Mouse (Mus musculus): ENCODE data around the gene Rmi2. TPM values are rescaled to one million over a fixed set of nuclear protein-coding genes. Genes with fewer than 3 reads are reported as not detected.

Rmi2 gene
- 0.62 TPM for polyA plus RNA-seq (2014; fragmentation: Illumina TruSeq; extraction: RNeasy Lipid Tissue Mini Kit (QIAGEN cat#74804); ENCODE audit: low read depth, low replicate concordance)

DNA sequence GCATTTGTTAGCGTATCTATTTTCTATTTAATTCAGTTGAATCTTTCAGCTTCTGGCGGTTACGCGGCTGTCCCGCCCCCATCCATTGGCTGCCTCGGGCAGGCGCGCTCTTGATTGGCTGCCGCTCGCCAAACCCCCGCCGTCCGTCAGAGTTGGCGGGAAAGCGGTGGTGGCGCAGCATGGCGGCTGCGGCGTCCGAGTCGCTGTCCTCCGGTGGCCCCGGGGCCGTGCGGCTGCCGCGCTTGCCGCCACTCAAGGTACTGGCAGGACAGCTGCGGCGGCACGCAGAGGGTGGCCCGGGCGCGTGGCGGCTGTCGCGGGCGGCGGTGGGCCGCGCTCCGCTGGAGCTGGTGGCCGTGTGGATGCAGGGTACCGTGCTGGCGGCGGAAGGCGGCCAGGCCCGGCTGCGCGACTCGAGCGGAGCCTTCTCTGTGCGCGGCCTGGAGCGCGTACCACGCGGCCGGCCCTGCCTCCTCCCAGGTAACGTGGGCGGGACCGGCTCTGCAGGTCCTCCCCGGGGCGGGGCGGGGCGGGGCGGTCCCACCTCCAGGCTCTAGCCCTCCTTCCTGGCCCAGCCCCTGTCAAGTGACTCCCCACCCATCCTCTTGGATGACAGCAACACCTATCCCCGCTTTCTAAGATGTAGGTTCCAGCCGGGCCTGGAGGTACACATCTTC, at the start of gene Rmi2:
Gene Rmi2, plus strand, starts transcription at position 149 of the 677 bp plus-strand sequence.

DNA sequence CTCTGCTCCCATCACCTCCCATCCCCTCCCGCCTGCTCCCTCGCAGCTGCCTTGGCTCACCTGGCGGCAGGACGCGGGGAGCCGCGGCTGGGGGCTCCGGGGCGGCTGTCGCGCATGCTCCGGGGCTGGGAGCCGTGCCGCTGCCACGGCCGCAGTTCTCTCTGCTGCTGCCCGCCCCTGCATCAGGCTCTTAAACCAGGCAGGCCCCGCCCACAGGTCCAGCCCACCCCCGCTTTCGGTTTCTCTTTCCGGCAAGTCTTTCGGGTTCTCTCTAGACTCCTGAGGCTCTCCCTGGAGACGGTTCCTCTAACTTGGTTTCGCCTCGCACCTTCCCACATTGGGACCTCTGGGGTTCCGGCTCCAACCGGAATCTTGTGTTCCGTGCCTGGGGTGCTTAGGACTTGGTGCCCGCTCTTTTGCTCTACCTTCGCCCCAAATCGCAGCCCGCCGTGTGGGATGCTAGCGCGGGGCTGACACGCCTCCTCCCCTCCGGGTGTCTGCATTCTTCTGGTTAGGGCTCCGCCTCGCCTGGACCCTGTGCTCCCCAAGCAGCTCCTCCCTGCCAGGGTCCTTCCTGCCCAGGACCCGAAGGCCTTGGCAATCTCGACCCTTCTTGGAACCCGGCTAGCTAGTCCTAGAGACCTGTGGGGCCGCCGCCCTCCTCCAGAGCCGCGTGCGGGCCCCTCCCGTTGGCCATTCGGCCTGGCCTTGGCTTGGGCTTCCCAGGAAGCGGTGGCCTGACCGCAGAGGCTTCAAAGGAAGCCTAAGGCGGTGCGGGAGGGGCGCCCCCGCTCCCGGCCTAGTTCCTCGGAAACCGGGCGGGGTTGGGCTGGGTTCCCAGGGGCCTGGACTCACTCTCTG, 49.3 kb upstream of the Rmi2 start, which contains the start of gene Socs1:
Gene Socs1, minus strand, starts transcription at position 166 of the 861 bp plus-strand sequence.

DNA sequence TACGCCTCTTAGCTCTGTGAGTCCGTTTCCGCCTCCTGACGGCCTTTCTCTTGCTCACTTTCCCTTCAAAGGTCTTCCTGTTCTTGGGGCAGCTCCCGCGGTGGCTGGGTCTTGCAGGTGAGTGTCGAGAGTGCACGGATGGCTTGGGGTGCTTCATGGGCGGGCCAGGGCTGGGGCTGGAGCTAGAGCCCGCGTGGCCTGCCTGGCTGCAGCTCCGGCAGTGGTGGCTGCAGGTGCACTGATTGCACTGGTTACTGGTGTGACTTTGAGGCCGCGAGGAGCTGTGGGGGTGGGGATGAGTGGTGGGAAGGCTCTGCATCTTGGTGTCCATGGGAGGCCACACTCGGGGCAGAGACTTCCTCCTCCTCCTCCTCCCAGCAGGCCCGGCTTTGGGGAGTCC, 46.6 kb upstream of the Rmi2 start, which contains the start of gene Tnp2:
Gene Tnp2, minus strand, starts transcription at position 390 of the 400 bp plus-strand sequence.

DNA sequence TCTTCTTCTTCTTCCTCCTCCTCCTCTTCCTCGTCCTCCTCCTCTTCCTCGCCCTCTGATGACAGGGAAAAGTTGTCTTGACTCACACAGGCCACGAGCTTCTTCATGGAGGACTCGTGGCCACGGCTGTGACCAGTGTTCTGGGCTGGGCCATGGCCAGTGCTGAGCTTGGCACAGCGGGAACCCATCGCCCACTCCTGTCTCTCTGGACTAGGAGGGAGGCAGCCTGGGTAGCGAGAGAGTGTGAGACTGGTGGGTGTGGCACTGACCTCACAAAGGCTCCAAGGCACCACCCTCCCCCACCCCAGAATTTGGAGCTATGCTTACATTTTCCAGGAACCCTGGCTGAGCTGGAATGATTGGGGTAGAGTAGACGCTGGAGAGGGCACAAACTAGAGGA, 44.2 kb upstream of the Rmi2 start, which contains the start of gene Prm3:
Gene Prm3, minus strand, starts transcription at position 213 of the 400 bp plus-strand sequence.

DNA sequence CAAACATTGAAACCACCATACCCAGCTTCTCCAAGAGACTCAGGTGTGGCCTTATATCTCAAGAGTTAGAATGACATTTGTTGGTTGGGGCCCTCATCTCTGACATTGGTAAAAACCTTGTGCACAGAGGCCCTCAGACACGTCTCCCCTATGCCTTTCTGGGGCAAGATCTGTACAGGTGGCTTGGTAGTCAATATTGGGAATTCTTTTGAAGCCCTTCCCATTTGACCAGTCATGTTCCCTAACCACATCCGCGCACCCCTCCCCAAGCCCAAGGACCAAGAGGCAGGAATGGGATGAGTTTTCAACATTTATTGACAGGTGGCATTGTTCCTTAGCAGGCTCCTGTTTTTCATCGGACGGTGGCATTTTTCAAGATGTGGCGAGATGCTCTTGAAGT, 38.8 kb upstream of the Rmi2 start, which contains the start of gene Prm2:
Gene Prm2, minus strand, starts transcription at position 101 of the 400 bp plus-strand sequence.

DNA sequence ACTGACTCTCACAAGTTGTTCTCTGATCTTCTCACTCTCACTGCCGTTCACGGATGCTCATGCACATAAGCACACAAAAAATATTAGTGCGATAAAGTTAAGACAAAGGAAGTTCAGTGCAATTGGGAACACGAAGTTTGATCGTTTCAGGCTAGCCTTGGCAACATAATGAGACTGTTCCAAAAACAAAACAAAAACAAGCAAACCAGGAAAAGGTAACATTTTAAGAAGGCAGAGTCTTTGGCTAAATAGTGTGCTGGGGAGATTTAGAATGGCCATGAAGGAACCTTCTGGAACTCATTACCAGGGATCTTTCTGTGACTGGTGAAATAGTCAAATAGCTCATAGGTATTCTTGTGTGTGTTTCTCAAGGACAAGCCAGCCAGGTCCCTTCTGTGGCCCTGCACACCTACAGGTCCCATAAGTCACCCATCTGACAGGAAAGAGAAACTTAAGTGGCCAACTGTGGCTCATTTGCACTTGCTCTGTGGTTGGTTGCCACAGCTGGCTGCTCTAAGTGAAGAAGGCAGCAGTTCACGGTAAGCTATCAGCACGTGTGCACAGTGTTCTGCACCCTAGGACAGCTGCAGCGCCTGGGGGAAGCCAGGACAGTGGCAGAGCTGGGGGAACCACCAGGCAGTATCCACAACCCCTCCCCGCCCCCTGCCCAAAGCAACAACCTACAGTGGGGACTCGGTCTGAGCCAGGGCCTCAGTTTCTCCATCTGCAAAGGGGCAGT, 28.9 kb upstream of the Rmi2 start, which contains the start of gene Prm1:
Gene Prm1, minus strand, starts transcription at position 51 of the 739 bp plus-strand sequence.

DNA sequence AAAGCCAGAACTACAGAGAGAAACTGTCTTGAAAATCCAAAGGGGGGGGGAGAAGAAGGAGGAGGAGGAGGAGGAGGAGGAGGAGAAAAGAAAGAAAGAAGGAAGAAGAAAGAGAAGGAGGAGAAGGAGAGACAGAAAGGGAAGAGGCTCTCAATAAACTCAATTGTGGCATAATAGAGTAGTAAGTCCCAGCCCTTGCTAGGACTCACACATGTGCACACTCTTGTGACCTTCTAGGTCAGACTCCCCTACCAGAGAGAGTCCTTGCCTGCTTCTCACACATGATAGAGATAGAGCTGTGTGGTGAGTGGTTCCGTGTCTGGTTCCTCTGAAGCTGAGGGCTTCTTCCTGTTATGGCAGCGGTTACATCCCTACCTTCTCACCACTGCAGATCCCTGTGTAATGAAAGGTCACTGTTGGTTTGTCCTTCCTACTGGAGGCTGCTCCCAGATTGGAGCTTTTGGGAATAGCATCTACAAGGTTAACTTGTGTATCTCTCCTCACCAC, 21.9 kb upstream of the Rmi2 start, which contains the start of gene Gm11172:
Gene Gm11172, plus strand, starts transcription at position 51 of the 507 bp plus-strand sequence.

Other genes starting within 250 kb of the Rmi2 start
- 0.18 TPM for gene Socs1, start 49.5 kb upstream of the Rmi2 start, polyA plus RNA-seq (2014; fragmentation: Illumina TruSeq; extraction: RNeasy Lipid Tissue Mini Kit (QIAGEN cat#74804); ENCODE audit: low read depth, low replicate concordance)
- 597 TPM for gene Tnp2, start 46.4 kb upstream of the Rmi2 start, polyA plus RNA-seq (2014; fragmentation: Illumina TruSeq; extraction: RNeasy Lipid Tissue Mini Kit (QIAGEN cat#74804); ENCODE audit: low read depth, low replicate concordance)
- gene Prm3, start 44.1 kb upstream of the Rmi2 start, polyA plus RNA-seq (2014; fragmentation: Illumina TruSeq; extraction: RNeasy Lipid Tissue Mini Kit (QIAGEN cat#74804); ENCODE audit: low read depth, low replicate concordance): 16.8 TPM
- 58.7 TPM for gene Prm2, start 38.9 kb upstream of the Rmi2 start, polyA plus RNA-seq (2014; fragmentation: Illumina TruSeq; extraction: RNeasy Lipid Tissue Mini Kit (QIAGEN cat#74804); ENCODE audit: low read depth, low replicate concordance)
- 4,022 TPM for gene Prm1, start 29.2 kb upstream of the Rmi2 start, polyA plus RNA-seq (2014; fragmentation: Illumina TruSeq; extraction: RNeasy Lipid Tissue Mini Kit (QIAGEN cat#74804); ENCODE audit: low read depth, low replicate concordance)
- gene Gm11172, start 22.1 kb upstream of the Rmi2 start, polyA plus RNA-seq (2014; fragmentation: Illumina TruSeq; extraction: RNeasy Lipid Tissue Mini Kit (QIAGEN cat#74804); ENCODE audit: low read depth, low replicate concordance): not detected
- 5.4 TPM for gene Snn, start 225.9 kb downstream of the Rmi2 start, polyA plus RNA-seq (2014; fragmentation: Illumina TruSeq; extraction: RNeasy Lipid Tissue Mini Kit (QIAGEN cat#74804); ENCODE audit: low read depth, low replicate concordance)
- 11.7 TPM for gene Litaf, start 231.1 kb downstream of the Rmi2 start, polyA plus RNA-seq (2014; fragmentation: Illumina TruSeq; extraction: RNeasy Lipid Tissue Mini Kit (QIAGEN cat#74804); ENCODE audit: low read depth, low replicate concordance)

Measured in testis, adult 10 weeks (tissue).